Mouse (Mus musculus): Measurements from ENCODE around the gene Mob2. TPM values are rescaled to one million over a fixed set of nuclear protein-coding genes. Genes with fewer than 3 reads are reported as not detected.

The Mob2 gene
- polyA plus RNA-seq, 1 experiment from 2014 or later = 42.7 TPM

GRCm38 (mm10) chr7:142055431-142055830 is 5.4 kb downstream of the Mob2 start:
- Histone ChIP-seq H3K4me1 (replicated peaks) (peaks cover 37% of the 10 kb centered on the region), H3K9ac (no peak overlapping the region), H3K27me3 (replicated peaks) (no peaks in the 10 kb centered on the region), H3K4me3 (no peak overlapping the region), H3K9me3 (replicated peaks) (no peaks in the 10 kb centered on the region), H3K36me3 (peaks cover 22% of the 10 kb centered on the region), H3K27ac (ENCODE audit: poor library complexity, severe bottlenecking) (no peak overlapping the region), H3K4me2 (no peak overlapping the region)
- 79% methylated on average over 3 of the region's 3 CpGs for WGBS
- no peak for ATAC-seq (ENCODE audit: insufficient number of reproducible peaks, low FRiP score)

GRCm38 (mm10) chr7:142050536-142050935 is 10.3 kb downstream of the Mob2 start:
- Histone ChIP-seq H3K36me3 (peaks cover 21% of the 10 kb centered on the region), H3K4me3 (no peak overlapping the region), H3K27me3 (replicated peaks) (no peaks in the 10 kb centered on the region), H3K4me1 (replicated peaks) (peaks cover 18% of the 10 kb centered on the region; the same call in 1 of the 2 replicates), H3K4me2 (no peak overlapping the region), H3K9me3 (replicated peaks) (no peaks in the 10 kb centered on the region), H3K9ac (no peak overlapping the region), H3K27ac (ENCODE audit: poor library complexity, severe bottlenecking) (no peak overlapping the region)
- no peak for ATAC-seq (ENCODE audit: insufficient number of reproducible peaks, low FRiP score)

GRCm38 (mm10) chr7:142045932-142046331 is 14.9 kb downstream of the Mob2 start:
- H3K36me3 ChIP-seq = peaks cover 9% of the 10 kb centered on the region
- H3K27me3 ChIP-seq (replicated peaks) = no peaks in the 10 kb centered on the region
- ATAC-seq (ENCODE audit: insufficient number of reproducible peaks, low FRiP score) = no peak
- peaks cover 26% of the 10 kb centered on the region for H3K4me1 ChIP-seq (replicated peaks)
- no peak overlapping the region for H3K27ac ChIP-seq (ENCODE audit: poor library complexity, severe bottlenecking)
- H3K4me3 ChIP-seq = no peak overlapping the region
- H3K4me2 ChIP-seq = no peak overlapping the region
- no peak overlapping the region for H3K9ac ChIP-seq
- H3K9me3 ChIP-seq (replicated peaks) = no peaks in the 10 kb centered on the region
- 74% methylated on average over 1 of the region's 1 CpGs for WGBS

GRCm38 (mm10) chr7:142045344-142045743 is 15.5 kb downstream of the Mob2 start:
- Histone ChIP-seq H3K4me2 (no peak overlapping the region), H3K4me1 (replicated peaks) (peaks cover 23% of the 10 kb centered on the region), H3K27me3 (replicated peaks) (no peaks in the 10 kb centered on the region), H3K36me3 (peaks cover 9% of the 10 kb centered on the region), H3K4me3 (no peak overlapping the region), H3K9ac (no peak overlapping the region), H3K9me3 (replicated peaks) (no peaks in the 10 kb centered on the region), H3K27ac (ENCODE audit: poor library complexity, severe bottlenecking) (no peak overlapping the region)
- WGBS = 71% methylated on average over 2 of the region's 2 CpGs
- no peak for ATAC-seq (ENCODE audit: insufficient number of reproducible peaks, low FRiP score)

- WGBS = 86% methylated on average over 3 of the region's 3 CpGs
- Histone ChIP-seq H3K4me3 (no peak overlapping the region), H3K4me2 (no peak overlapping the region), H3K4me1 (replicated peaks) (peaks cover 29% of the 10 kb centered on the region), H3K9me3 (replicated peaks) (no peaks in the 10 kb centered on the region), H3K27ac (ENCODE audit: poor library complexity, severe bottlenecking) (no peak overlapping the region), H3K27me3 (replicated peaks) (no peaks in the 10 kb centered on the region), H3K36me3 (0 out of 2 replicates have a peak, but pooled peaks cover 3% of the 10 kb centered on the region), H3K9ac (no peak overlapping the region)
- no peak for ATAC-seq (ENCODE audit: insufficient number of reproducible peaks, low FRiP score)
These were observed 20.1 kb downstream of the Mob2 start for GRCm38 (mm10) chr7:142040756-142041155.

DNA sequence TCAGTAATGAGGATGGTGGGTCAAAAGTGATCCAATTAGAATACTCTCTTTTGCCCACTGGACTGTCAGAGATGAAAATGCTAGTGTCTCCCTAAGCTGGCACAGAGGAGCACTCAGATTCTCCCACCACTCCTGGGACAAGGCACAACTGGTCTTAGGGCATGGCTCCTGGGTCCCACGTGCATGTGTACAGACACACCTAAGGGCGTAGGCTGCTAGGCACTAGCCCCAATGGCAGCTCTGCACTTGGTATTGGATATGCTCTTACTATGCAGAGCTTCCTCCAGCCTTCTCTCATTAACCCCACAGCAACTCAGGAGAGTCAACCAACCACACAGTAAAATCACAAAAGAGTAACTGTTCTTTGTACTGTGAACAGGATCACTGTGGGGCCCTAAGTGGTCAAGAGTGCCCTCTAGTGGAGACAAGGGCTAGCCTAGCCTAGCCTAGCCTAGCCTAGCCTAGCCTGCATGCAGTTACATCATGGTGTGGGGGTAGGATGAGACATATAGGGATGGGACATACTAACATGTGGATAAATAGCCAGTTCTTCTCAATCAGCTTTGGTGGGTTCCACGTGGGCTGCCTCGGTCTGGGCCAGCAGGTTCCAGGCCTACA is 23.2 kb downstream of the Mob2 start:
- ATAC-seq (ENCODE audit: insufficient number of reproducible peaks, low FRiP score) = 0 out of 2 replicates have a peak, but pooled peaks have one; percentile 58
- H3K4me2 ChIP-seq = no peak overlapping the region
- no peak overlapping the region for H3K9ac ChIP-seq
- H3K27ac ChIP-seq (ENCODE audit: poor library complexity, severe bottlenecking) = no peak overlapping the region
- H3K9me3 ChIP-seq (replicated peaks) = no peaks in the 10 kb centered on the region
- 73% methylated on average over 4 of the region's 4 CpGs for WGBS
- peaks cover 44% of the 10 kb centered on the region for H3K4me1 ChIP-seq (replicated peaks)
- H3K36me3 ChIP-seq = no peaks in the 10 kb centered on the region
- H3K27me3 ChIP-seq (replicated peaks) = no peaks in the 10 kb centered on the region
- H3K4me3 ChIP-seq = no peak overlapping the region

GRCm38 (mm10) chr7:142035048-142035811 is 25.6 kb downstream of the Mob2 start:
- H3K4me3 ChIP-seq = no peak overlapping the region
- H3K36me3 ChIP-seq = no peaks in the 10 kb centered on the region; the same call in 1 of the 2 replicates
- WGBS = 56% methylated on average over 2 of the region's 2 CpGs
- H3K27me3 ChIP-seq (replicated peaks) = no peaks in the 10 kb centered on the region
- H3K9me3 ChIP-seq (replicated peaks) = no peaks in the 10 kb centered on the region
- H3K4me2 ChIP-seq = no peak overlapping the region
- no peak overlapping the region for H3K9ac ChIP-seq
- H3K4me1 ChIP-seq (replicated peaks) = peaks cover 38% of the 10 kb centered on the region
- H3K27ac ChIP-seq (ENCODE audit: poor library complexity, severe bottlenecking) = no peak overlapping the region
- no peak for ATAC-seq (ENCODE audit: insufficient number of reproducible peaks, low FRiP score)

DNA sequence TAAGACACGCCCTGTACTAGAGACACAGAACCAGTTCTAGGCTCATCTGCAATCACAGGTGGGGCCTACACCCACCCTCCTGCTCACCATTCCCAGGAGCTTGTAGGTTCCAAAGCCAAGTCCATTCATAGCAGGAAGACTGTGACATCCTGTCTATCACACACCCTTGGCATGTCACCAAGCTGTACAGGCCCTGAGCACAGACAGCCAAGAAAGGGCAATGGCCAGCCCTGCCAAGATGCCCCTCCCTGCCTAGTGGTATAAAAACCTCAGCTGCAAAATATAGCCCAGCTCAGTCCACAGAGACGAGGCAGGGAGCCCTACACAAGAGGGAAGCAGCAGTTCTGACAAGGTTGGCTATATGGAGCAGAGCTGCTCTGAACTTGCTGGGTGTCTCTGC is 26.7 kb downstream of the Mob2 start:
- Histone ChIP-seq H3K27ac (ENCODE audit: poor library complexity, severe bottlenecking) (no peak overlapping the region), H3K27me3 (replicated peaks) (no peaks in the 10 kb centered on the region), H3K4me1 (replicated peaks) (peaks cover 29% of the 10 kb centered on the region), H3K4me2 (no peak overlapping the region), H3K36me3 (no peaks in the 10 kb centered on the region; the same call in 1 of the 2 replicates), H3K4me3 (no peak overlapping the region), H3K9me3 (replicated peaks) (no peaks in the 10 kb centered on the region), H3K9ac (no peak overlapping the region)
- 0 out of 2 replicates have a peak, but pooled peaks have one; percentile 23 for ATAC-seq (ENCODE audit: insufficient number of reproducible peaks, low FRiP score)
- 78% methylated on average over 2 of the region's 2 CpGs for WGBS

DNA sequence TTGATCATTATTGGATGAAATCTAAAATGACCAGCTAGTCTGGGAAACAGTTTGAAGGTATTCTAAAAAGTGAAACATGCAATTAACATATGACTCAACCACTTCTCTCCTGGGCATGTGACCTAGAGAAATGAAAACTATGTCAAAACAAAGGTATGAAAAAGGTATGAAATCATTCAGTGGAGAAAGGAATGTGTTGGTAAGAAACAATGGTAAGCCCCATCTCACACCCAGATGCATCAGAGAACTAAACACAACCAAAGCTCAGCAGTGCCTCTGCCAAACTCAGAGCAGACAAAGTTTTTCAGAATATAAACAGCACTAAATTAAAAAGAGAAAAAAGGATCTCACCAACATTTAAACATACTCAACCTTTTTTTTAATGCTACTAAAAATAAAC is 30.8 kb downstream of the Mob2 start:
- H3K27me3 ChIP-seq (replicated peaks) = no peaks in the 10 kb centered on the region
- H3K27ac ChIP-seq (ENCODE audit: poor library complexity, severe bottlenecking) = no peak overlapping the region
- H3K4me3 ChIP-seq = no peak overlapping the region
- H3K9me3 ChIP-seq (replicated peaks) = no peaks in the 10 kb centered on the region
- H3K36me3 ChIP-seq = no peaks in the 10 kb centered on the region; the same call in 1 of the 2 replicates
- H3K9ac ChIP-seq = no peak overlapping the region
- no peak overlapping the region for H3K4me2 ChIP-seq
- no peak for ATAC-seq (ENCODE audit: insufficient number of reproducible peaks, low FRiP score)
- H3K4me1 ChIP-seq (replicated peaks) = peaks cover 39% of the 10 kb centered on the region

GRCm38 (mm10) chr7:142025926-142026325 is 34.9 kb downstream of the Mob2 start:
- no peaks in the 10 kb centered on the region for H3K36me3 ChIP-seq
- no peak overlapping the region for H3K4me2 ChIP-seq
- ATAC-seq (ENCODE audit: insufficient number of reproducible peaks, low FRiP score) = peak; percentile 37; the same call in 1 of the 2 replicates
- peak overlapping the region; percentile 54 for H3K27ac ChIP-seq (ENCODE audit: poor library complexity, severe bottlenecking)
- no peak overlapping the region for H3K4me3 ChIP-seq
- H3K9me3 ChIP-seq (replicated peaks) = no peaks in the 10 kb centered on the region
- WGBS = 65% methylated on average over 4 of the region's 4 CpGs
- H3K9ac ChIP-seq = peak overlapping the region; percentile 34; the same call in 1 of the 2 replicates
- H3K27me3 ChIP-seq (replicated peaks) = no peaks in the 10 kb centered on the region
- peaks cover 34% of the 10 kb centered on the region for H3K4me1 ChIP-seq (replicated peaks)

DNA sequence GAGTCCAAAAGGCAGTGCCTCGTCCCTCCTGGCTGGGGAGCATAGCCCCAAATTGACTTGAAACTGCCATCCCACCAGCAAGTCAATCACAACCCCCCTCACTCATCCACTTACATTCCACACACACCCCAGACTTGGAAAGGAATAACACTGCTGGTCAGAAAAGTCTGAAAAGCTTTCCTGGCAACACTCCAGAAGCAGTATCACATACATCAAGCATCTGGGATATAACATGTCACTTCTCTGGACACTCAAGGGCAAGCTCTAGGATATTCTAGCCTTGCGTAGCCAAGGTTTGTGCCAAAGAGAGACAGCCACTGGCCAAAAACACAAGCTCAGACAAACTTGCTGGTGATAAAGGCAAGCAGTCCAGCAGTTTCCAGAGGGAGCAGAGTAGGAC is 35.7 kb downstream of the Mob2 start:
- H3K4me3 ChIP-seq = no peak overlapping the region
- no peak overlapping the region for H3K9ac ChIP-seq
- no peaks in the 10 kb centered on the region for H3K9me3 ChIP-seq (replicated peaks)
- peaks cover 37% of the 10 kb centered on the region for H3K4me1 ChIP-seq (replicated peaks)
- peak overlapping the region; percentile 54 for H3K27ac ChIP-seq (ENCODE audit: poor library complexity, severe bottlenecking)
- H3K4me2 ChIP-seq = peak overlapping the region; percentile 0; the same call in 1 of the 2 replicates
- H3K36me3 ChIP-seq = no peaks in the 10 kb centered on the region
- WGBS = 46% methylated on average over 2 of the region's 2 CpGs
- ATAC-seq (ENCODE audit: insufficient number of reproducible peaks, low FRiP score) = no peak
- no peaks in the 10 kb centered on the region for H3K27me3 ChIP-seq (replicated peaks)
